Mouse (Mus musculus) cortical plate, adult 2 months (tissue): Measurements from ENCODE around the gene Spon1.

Experiments used
- CTCF ChIP-seq: fragments of 200-500 bp; IDR thresholded peaks from 2 replicates; pipeline ENCODE4 v1.5.1; 2011; ENCODE audit warnings: mild to moderate bottlenecking, control low read depth, low read length; ENCODE audit not compliant: insufficient read depth; ENCODE audit errors: extremely low read depth
- POLR2A ChIP-seq: fragments of 200-500 bp; IDR thresholded peaks from 2 replicates; pipeline ENCODE4 v1.6.1; 2011; ENCODE audit warnings: mild to moderate bottlenecking, low read length, control low read depth; ENCODE audit not compliant: insufficient read depth; ENCODE audit errors: extremely low read depth

DNA sequence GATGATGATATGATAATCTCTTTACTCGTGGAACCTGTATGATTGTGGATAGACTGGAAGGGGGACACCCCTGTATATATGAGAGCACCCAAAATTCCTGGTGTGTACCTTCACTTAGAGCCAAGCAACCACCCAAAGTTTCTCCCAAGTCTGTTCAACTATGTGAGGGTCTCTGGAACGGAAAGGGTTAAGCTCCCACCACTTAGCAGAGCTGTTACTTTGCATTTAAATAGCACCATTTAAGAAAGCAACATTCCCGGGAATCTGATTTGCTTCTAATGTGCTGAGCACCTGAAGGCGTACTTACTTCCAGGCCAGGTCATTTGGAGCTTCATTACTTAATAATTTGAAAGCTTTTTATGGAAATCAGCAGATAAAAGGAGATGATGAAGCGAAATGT is 238.4 kb downstream of the Spon1 start:
- TF ChIP-seq CTCF: no peak
- no peak for TF ChIP-seq POLR2A
